Mouse (Mus musculus): ENCODE measurements around the gene Pam. TPM values are rescaled to one million over a fixed set of nuclear protein-coding genes. Genes with fewer than 3 reads are reported as not detected.

Pam gene
- total RNA-seq (2014; rRNA removed): 104 and 125 TPM in 2 replicates
- 38.8 and 46.6 TPM in 2 replicates for polyA plus RNA-seq (2015; fragmentation: Nextera tagmentation; extraction: Ambion mirVana)

DNA sequence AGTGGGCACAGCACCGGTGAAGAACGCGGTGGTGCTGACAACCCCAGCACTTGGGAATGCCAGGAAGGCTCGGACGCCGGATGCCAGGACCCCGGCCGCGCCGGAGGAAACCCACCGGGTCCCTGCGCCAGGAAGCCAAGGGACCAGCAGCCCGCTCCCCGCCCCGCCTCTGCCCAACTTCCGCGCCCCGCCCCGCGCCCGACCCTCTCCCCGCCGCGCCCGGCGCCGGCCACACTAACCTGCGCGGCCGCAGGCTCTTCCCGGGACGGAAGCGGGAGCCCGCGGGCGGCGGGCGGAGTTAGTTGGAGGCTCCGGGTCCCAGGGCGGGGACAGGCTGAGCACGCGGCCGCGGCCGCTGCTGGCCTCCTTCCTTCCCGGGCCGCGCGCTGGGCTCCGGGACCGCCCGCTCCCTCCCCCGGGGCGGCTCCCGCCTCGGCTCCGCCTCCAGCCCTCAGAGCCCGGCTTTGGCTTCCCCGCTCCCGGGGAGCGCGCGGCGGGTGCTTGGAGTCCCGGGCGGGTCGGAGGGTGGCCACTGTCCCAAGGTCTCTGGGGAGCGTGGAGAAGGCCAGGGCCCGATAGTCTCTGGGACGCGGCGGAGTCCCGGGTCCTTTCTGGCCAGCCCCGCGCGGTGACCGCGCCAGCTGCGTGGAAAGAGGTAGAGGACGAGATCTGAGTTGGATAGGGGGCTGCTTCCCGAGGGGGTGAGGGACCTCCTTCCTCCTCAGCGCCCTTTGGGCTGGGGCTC, at the start of gene Pam:
Pam (minus strand) TSS at position 401 of the 745 bp plus-strand sequence.
- Histone ChIP-seq H3K4me3 (ENCODE audit: low read depth, low read length) (peak within 1 kb of the TSS; percentile 85), H3K9me3 (ENCODE audit: low read length) (no peaks in the 10 kb centered on the region), H3K27ac (ENCODE audit: low read depth, low read length) (peak within 1 kb of the TSS; percentile 85), H3K4me2 (ENCODE audit: low read depth, low read length, poor library complexity, severe bottlenecking) (peak within 1 kb of the TSS; percentile 88), H3K27me3 (ENCODE audit: insufficient read depth, low read length) (no peaks in the 10 kb centered on the region), H3K36me3 (ENCODE audit: insufficient read depth, low read length) (no peaks in the 10 kb centered on the region), H3K9ac (replicated peaks; ENCODE audit: low read length, poor library complexity, severe bottlenecking) (peak within 1 kb of the TSS; percentile 87), H3K4me1 (ENCODE audit: insufficient read depth, low read length) (no peaks in the 10 kb centered on the region)
- no peak for TF ChIP-seq CTCF (IDR thresholded peaks at IDR 0.05)
- DNase-seq (ENCODE audit: low spot score) (peak; percentile 75), ATAC-seq (ENCODE audit: low FRiP score) (peak; percentile 84)
- under 1% methylated on average over 56 of the region's 82 CpGs for WGBS

DNA sequence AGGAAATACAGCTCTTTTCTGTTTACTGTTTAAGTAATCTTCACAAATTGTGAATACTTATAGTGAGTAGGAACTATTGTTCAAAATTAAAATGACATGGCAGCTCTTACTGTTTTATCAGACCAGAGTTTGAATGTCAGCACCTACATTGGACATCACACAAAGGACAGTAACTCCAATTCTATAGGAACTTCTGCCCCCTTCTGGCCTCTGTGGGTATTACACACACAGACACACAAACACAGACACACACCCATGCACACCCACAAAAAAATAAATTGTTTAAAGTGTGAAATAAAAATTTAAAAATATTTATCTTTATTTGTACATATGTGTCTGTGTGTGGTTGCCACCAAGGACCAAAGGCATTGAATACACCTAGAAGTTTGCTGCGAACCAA, 49.4 kb upstream of the Pam start:
- no peaks in the 10 kb centered on the region for H3K4me1 ChIP-seq (ENCODE audit: insufficient read depth, low read length)
- H3K36me3 ChIP-seq (ENCODE audit: insufficient read depth, low read length): no peaks in the 10 kb centered on the region
- H3K9ac ChIP-seq (replicated peaks; ENCODE audit: low read length, poor library complexity, severe bottlenecking): no peak overlapping the region
- H3K27ac ChIP-seq (ENCODE audit: low read depth, low read length): no peak overlapping the region
- no peaks in the 10 kb centered on the region for H3K27me3 ChIP-seq (ENCODE audit: insufficient read depth, low read length)
- H3K4me2 ChIP-seq (ENCODE audit: low read depth, low read length, poor library complexity, severe bottlenecking): no peak overlapping the region
- H3K4me3 ChIP-seq (ENCODE audit: low read depth, low read length): no peak overlapping the region
- TF ChIP-seq CTCF (IDR thresholded peaks at IDR 0.05): peak; percentile 38
- DNase-seq (ENCODE audit: low spot score) (no peak), ATAC-seq (ENCODE audit: low FRiP score) (no peak)
- H3K9me3 ChIP-seq (ENCODE audit: low read length): no peaks in the 10 kb centered on the region
- WGBS: 96% methylated on average over 1 of the region's 1 CpGs

DNA sequence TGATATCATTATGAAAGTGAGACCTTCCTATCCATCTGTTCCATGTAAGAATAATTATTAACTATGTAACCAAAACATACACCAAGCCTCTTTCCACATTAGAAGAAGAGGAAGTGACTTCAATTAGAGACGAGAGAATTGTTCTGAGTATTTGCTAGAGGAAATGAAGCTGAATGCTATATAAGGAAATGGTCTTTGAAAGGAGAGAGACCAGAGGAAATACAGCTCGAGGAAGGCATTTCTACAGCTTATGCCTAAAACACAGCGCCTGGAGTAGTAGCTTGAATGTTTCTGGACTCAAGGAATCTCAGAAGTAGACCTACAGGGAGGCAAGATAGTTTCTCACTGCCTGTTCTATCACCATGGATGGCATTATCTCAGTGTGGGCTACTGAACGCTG, 35.8 kb upstream of the Pam start:
- no peak overlapping the region for H3K27ac ChIP-seq (ENCODE audit: low read depth, low read length)

DNA sequence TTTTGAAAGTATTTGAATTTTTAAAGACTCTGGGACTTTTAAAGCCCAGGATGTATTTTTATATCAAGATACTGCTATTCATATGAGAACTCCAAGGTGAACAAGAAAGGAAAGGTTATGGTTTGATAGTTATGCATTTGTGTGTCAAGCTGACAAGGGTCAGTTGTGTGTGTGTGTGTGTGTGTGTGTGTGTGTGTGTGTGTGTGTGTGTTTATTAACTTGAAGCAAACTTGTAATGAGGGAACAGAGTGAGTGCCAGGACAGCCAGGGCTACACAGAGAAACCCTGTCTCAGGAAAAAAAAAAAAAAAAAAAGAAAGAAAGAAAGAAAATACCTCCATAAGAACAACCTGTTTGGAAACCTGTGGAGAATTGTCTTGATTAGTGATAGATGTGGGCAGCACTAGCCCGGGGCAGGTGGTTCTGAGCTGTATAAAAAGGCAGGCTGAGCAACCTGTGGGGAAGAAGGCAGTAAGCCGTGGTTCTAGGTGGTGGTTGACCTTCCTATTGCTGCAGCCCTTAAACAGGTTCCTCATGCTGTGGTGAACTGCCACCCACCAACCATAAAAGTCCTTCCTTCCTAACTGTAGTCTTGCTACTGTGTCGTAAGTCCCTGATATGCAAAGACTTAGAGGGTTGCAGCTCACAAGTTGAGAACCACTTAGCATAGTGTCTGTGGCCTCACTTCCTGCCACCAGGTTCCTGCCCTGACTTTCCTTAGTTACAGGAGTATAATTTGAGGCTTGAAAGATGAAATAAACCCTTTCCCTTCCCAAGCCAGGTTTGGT, 34.3 kb upstream of the Pam start:
- no peak overlapping the region for H3K27ac ChIP-seq (ENCODE audit: low read depth, low read length)
- no peak overlapping the region for H3K4me3 ChIP-seq (ENCODE audit: low read depth, low read length)
- no peaks in the 10 kb centered on the region for H3K4me1 ChIP-seq (ENCODE audit: insufficient read depth, low read length)
- 89% methylated on average over 3 of the region's 3 CpGs for WGBS
- TF ChIP-seq CTCF (IDR thresholded peaks at IDR 0.05): no peak
- DNase-seq (ENCODE audit: low spot score): no peak
- no peak overlapping the region for H3K9ac ChIP-seq (replicated peaks; ENCODE audit: low read length, poor library complexity, severe bottlenecking)
- no peaks in the 10 kb centered on the region for H3K9me3 ChIP-seq (ENCODE audit: low read length)
- no peak for ATAC-seq (ENCODE audit: low FRiP score)
- no peaks in the 10 kb centered on the region for H3K27me3 ChIP-seq (ENCODE audit: insufficient read depth, low read length)
- no peak overlapping the region for H3K4me2 ChIP-seq (ENCODE audit: low read depth, low read length, poor library complexity, severe bottlenecking)
- H3K36me3 ChIP-seq (ENCODE audit: insufficient read depth, low read length): no peaks in the 10 kb centered on the region

More for the DNA sequence above, 35.8 kb upstream of the Pam start:
- WGBS: 80% methylated on average over 4 of the region's 4 CpGs
- DNase-seq (ENCODE audit: low spot score) (no peak), ATAC-seq (ENCODE audit: low FRiP score) (no peak)
- Histone ChIP-seq H3K9me3 (ENCODE audit: low read length) (no peaks in the 10 kb centered on the region), H3K4me1 (ENCODE audit: insufficient read depth, low read length) (no peaks in the 10 kb centered on the region), H3K27me3 (ENCODE audit: insufficient read depth, low read length) (no peaks in the 10 kb centered on the region), H3K4me3 (ENCODE audit: low read depth, low read length) (no peak overlapping the region), H3K4me2 (ENCODE audit: low read depth, low read length, poor library complexity, severe bottlenecking) (no peak overlapping the region), H3K36me3 (ENCODE audit: insufficient read depth, low read length) (no peaks in the 10 kb centered on the region), H3K9ac (replicated peaks; ENCODE audit: low read length, poor library complexity, severe bottlenecking) (no peak overlapping the region)
- no peak for TF ChIP-seq CTCF (IDR thresholded peaks at IDR 0.05)

DNA sequence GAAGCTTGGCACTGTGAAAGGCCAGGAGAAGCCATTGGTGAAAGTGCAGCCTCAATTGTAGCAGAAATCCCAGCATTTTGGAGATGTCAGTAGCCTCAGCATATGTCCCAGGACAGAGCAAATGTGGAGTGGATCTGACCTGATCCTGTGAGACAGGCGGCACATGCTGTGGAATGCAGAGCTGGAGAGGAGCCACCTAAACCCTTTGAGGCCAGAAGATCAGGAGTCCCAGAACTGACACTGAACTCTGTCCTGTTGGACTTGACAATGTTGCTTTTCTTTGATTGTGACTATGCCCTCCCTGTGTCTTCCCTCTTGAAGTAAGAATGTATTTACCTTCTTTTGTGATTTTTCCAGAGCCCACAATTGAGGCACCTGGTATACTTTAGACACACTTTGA, 33.7 kb upstream of the Pam start:
- Histone ChIP-seq H3K9me3 (ENCODE audit: low read length) (no peaks in the 10 kb centered on the region), H3K27me3 (ENCODE audit: insufficient read depth, low read length) (no peaks in the 10 kb centered on the region), H3K36me3 (ENCODE audit: insufficient read depth, low read length) (no peaks in the 10 kb centered on the region), H3K4me2 (ENCODE audit: low read depth, low read length, poor library complexity, severe bottlenecking) (no peak overlapping the region), H3K4me3 (ENCODE audit: low read depth, low read length) (no peak overlapping the region), H3K4me1 (ENCODE audit: insufficient read depth, low read length) (no peaks in the 10 kb centered on the region), H3K9ac (replicated peaks; ENCODE audit: low read length, poor library complexity, severe bottlenecking) (no peak overlapping the region), H3K27ac (ENCODE audit: low read depth, low read length) (no peak overlapping the region)
- DNase-seq (ENCODE audit: low spot score): no peak
- 83% methylated on average over 1 of the region's 1 CpGs for WGBS
- ATAC-seq (ENCODE audit: low FRiP score): no peak
- no peak for TF ChIP-seq CTCF (IDR thresholded peaks at IDR 0.05)

Measured in midbrain, postnatal 0 days (tissue).